Mouse (Mus musculus): ENCODE results near the gene Zic1. TPM values are rescaled to one million over a fixed set of nuclear protein-coding genes. Genes with fewer than 3 reads are reported as not detected.

Gene Zic1
- polyA plus RNA-seq, 1 experiment, result not detected

GRCm38 (mm10) chr9:91366226-91366998 is 802 bp upstream of the Zic1 start:
- H3K36me3 ChIP-seq (ENCODE audit: control insufficient read depth, insufficient read depth, low read length), result no peaks in the 10 kb centered on the region
- H3K4me1 ChIP-seq (ENCODE audit: control insufficient read depth, insufficient read depth, insufficient read length, low read length), result peaks cover 14% of the 10 kb centered on the region; the same call in 1 of the 2 replicates
- no peak overlapping the region for H3K27ac ChIP-seq (ENCODE audit: insufficient read depth, low read depth, low read length)
- H3K4me3 ChIP-seq (ENCODE audit: low read depth, low read length), result no peak overlapping the region
- peaks cover 72% of the 10 kb centered on the region for H3K27me3 ChIP-seq (ENCODE audit: control insufficient read depth, insufficient read depth, low read length)
- TF ChIP-seq CTCF (IDR thresholded peaks at IDR 0.05; ENCODE audit: extremely low read depth, insufficient read length, insufficient replicate concordance, low read depth, low read length), result no peak
- no peak for TF ChIP-seq POLR2A (IDR thresholded peaks at IDR 0.05; ENCODE audit: low read depth, low read length)
- 7% methylated on average over 18 of the region's 18 CpGs for WGBS

GRCm38 (mm10) chr9:91364971-91365501 is 574 bp downstream of the Zic1 start:
- H3K4me3 ChIP-seq (ENCODE audit: low read depth, low read length), result peak overlapping the region; percentile 46
- H3K27ac ChIP-seq (ENCODE audit: insufficient read depth, low read depth, low read length), result no peak overlapping the region
- H3K27me3 ChIP-seq (ENCODE audit: control insufficient read depth, insufficient read depth, low read length), result peaks cover 79% of the 10 kb centered on the region
- WGBS, result 3% methylated on average over 41 of the region's 42 CpGs
- TF ChIP-seq POLR2A (IDR thresholded peaks at IDR 0.05; ENCODE audit: low read depth, low read length) (no peak), CTCF (IDR thresholded peaks at IDR 0.05; ENCODE audit: extremely low read depth, insufficient read length, insufficient replicate concordance, low read depth, low read length) (no peak)
- peaks cover 14% of the 10 kb centered on the region; the same call in 1 of the 2 replicates for H3K4me1 ChIP-seq (ENCODE audit: control insufficient read depth, insufficient read depth, insufficient read length, low read length)
- H3K36me3 ChIP-seq (ENCODE audit: control insufficient read depth, insufficient read depth, low read length), result no peaks in the 10 kb centered on the region

GRCm38 (mm10) chr9:91364127-91364970 is 1.3 kb downstream of the Zic1 start:
- Histone ChIP-seq H3K4me1 (ENCODE audit: control insufficient read depth, insufficient read depth, insufficient read length, low read length) (peaks cover 14% of the 10 kb centered on the region; the same call in 1 of the 2 replicates), H3K4me3 (ENCODE audit: low read depth, low read length) (peak overlapping the region; percentile 46), H3K27me3 (ENCODE audit: control insufficient read depth, insufficient read depth, low read length) (peaks cover 76% of the 10 kb centered on the region), H3K27ac (ENCODE audit: insufficient read depth, low read depth, low read length) (no peak overlapping the region), H3K36me3 (ENCODE audit: control insufficient read depth, insufficient read depth, low read length) (no peaks in the 10 kb centered on the region)
- TF ChIP-seq POLR2A (IDR thresholded peaks at IDR 0.05; ENCODE audit: low read depth, low read length) (no peak), CTCF (IDR thresholded peaks at IDR 0.05; ENCODE audit: extremely low read depth, insufficient read length, insufficient replicate concordance, low read depth, low read length) (no peak)
- 2% methylated on average over 77 of the region's 77 CpGs for WGBS

- Histone ChIP-seq H3K4me1 (ENCODE audit: control insufficient read depth, insufficient read depth, insufficient read length, low read length) (peaks cover 14% of the 10 kb centered on the region; the same call in 1 of the 2 replicates), H3K4me3 (ENCODE audit: low read depth, low read length) (no peak overlapping the region), H3K36me3 (ENCODE audit: control insufficient read depth, insufficient read depth, low read length) (no peaks in the 10 kb centered on the region), H3K27me3 (ENCODE audit: control insufficient read depth, insufficient read depth, low read length) (peaks cover 72% of the 10 kb centered on the region), H3K27ac (ENCODE audit: insufficient read depth, low read depth, low read length) (no peak overlapping the region)
- TF ChIP-seq CTCF (IDR thresholded peaks at IDR 0.05; ENCODE audit: extremely low read depth, insufficient read length, insufficient replicate concordance, low read depth, low read length), result no peak
- WGBS, result 10% methylated on average over 7 of the region's 7 CpGs
Measured at GRCm38 (mm10) chr9:91363814-91364126, 1.8 kb downstream of the Zic1 start.

GRCm38 (mm10) chr9:91363011-91363730 is 2.4 kb downstream of the Zic1 start:
- H3K4me1 ChIP-seq (ENCODE audit: control insufficient read depth, insufficient read depth, insufficient read length, low read length), result peaks cover 14% of the 10 kb centered on the region; the same call in 1 of the 2 replicates
- WGBS, result 11% methylated on average over 14 of the region's 14 CpGs
- peaks cover 68% of the 10 kb centered on the region for H3K27me3 ChIP-seq (ENCODE audit: control insufficient read depth, insufficient read depth, low read length)
- TF ChIP-seq POLR2A (IDR thresholded peaks at IDR 0.05; ENCODE audit: low read depth, low read length) (no peak), CTCF (IDR thresholded peaks at IDR 0.05; ENCODE audit: extremely low read depth, insufficient read length, insufficient replicate concordance, low read depth, low read length) (no peak)
- H3K4me3 ChIP-seq (ENCODE audit: low read depth, low read length), result no peak overlapping the region
- no peaks in the 10 kb centered on the region for H3K36me3 ChIP-seq (ENCODE audit: control insufficient read depth, insufficient read depth, low read length)
- no peak overlapping the region for H3K27ac ChIP-seq (ENCODE audit: insufficient read depth, low read depth, low read length)

GRCm38 (mm10) chr9:91361856-91362601 is 3.6 kb downstream of the Zic1 start, which contains the start of gene Zic4:
Gene Zic4, plus strand, starts transcription at chr9:91362413.
- H3K36me3 ChIP-seq (ENCODE audit: control insufficient read depth, insufficient read depth, low read length), result no peaks in the 10 kb centered on the region
- H3K4me3 ChIP-seq (ENCODE audit: low read depth, low read length), result peak within 1 kb of the TSS; percentile 49
- H3K27me3 ChIP-seq (ENCODE audit: control insufficient read depth, insufficient read depth, low read length), result peaks cover 61% of the 10 kb centered on the region
- 4% methylated on average over 45 of the region's 45 CpGs for WGBS
- H3K4me1 ChIP-seq (ENCODE audit: control insufficient read depth, insufficient read depth, insufficient read length, low read length), result peaks cover 14% of the 10 kb centered on the region; the same call in 1 of the 2 replicates
- H3K27ac ChIP-seq (ENCODE audit: insufficient read depth, low read depth, low read length), result no peak within 1 kb of the TSS
- TF ChIP-seq POLR2A (IDR thresholded peaks at IDR 0.05; ENCODE audit: low read depth, low read length) (no peak), CTCF (IDR thresholded peaks at IDR 0.05; ENCODE audit: extremely low read depth, insufficient read length, insufficient replicate concordance, low read depth, low read length) (no peak)
